Mouse (Mus musculus) cerebellum, adult 2 months (tissue): ENCODE data around the gene Draxin.

Experiments
- CTCF ChIP-seq: fragments of 200-500 bp; IDR thresholded peaks from 2 replicates; pipeline ENCODE4 v1.5.1; 2011; ENCODE audit warnings: low read depth, mild to moderate bottlenecking, control low read depth, low read length, moderate library complexity, borderline replicate concordance; ENCODE audit not compliant: insufficient read depth
- POLR2A ChIP-seq: fragments of 200-500 bp; IDR thresholded peaks from 2 replicates; pipeline ENCODE4 v1.6.1; 2011; ENCODE audit warnings: low read length, control low read depth, borderline replicate concordance; ENCODE audit not compliant: insufficient read depth

DNA sequence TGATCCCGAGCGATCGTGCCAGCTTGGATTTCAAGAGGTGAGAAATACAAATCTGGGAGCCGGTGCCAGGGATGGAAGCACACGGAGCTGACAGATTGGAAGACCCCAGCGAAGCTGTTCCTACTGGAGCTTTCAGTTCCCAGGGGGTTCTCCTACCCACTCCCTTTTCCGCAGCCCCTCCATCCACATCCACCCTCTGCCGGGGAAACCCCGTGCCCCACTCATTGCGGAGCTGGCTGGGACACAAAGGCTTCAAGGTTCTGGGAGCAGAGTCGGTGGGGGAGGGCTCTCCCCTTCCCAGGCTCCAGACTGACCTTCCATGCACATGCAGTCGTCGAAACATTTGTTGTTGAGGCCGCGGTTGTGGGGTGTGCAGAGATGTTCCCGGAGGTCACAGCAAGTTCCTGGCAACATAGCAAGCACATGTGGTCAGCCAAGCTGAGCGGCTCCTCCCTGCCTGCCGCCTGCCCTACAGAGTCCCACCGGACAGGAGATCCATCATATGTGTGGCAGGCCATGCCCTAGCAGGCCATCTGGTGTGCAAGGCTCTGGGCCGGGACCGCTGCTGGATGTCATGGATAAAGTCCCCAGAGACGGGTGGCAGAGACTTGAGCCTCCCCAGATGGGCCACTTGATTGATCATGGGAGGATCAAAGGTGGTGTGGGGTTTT lies 22.7 kb downstream of the Draxin start:
- TF ChIP-seq CTCF = no peak
- no peak for TF ChIP-seq POLR2A
